Mouse (Mus musculus): ENCODE data around the gene Bbs10. TPM values are rescaled to one million over a fixed set of nuclear protein-coding genes. Genes with fewer than 3 reads are reported as not detected.

Gene Bbs10
- polyA plus RNA-seq (2016; fragmentation: Nextera tagmentation; extraction: Ambion mirVana) = 6.6 and 6.7 TPM in 2 replicates

DNA sequence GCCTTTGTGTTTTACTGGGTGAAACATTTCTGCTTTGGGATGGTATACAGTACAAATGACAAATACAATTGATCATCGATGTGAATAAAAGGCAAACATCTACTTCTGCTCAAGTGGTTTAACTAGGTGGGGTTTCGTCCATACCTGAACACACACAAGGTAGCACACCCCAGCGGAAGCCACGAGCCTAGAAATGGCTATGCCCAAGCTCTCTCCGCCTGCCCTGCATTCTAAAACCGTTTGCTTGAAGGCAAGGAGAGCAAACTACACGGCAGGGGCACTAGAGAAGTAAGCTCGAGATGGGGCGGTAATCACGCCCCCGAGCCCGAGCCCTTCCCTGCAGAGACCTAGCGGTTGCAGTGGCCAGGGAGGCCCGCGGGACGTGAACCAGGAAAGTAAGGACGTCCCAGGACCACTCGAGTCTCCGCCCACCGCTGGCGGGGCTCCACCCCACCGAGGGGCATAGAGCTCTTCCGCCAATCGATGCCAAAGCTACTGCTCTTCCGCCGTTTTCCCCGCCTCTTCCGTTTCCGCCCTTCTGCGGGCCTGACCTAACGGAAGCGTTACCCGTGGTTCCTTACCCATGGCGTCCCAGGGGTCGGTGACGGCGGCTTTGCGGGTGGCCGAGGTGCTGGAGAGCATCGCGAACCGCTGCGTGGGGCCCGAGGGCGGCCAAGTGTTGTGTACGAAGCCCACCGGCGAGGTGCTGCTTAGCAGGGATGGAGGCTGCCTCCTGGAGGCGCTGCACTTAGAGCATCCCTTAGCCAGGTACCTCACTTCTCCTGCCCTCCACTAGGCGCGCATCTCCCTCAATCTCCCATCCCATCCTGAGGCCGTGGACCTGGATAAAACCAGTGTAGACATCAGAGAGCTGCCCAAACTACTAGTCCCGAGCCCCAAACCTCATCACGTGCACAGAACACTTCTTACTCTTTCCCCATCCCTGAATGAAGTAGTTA lies at the start of gene Bbs10:
TSS of gene Bbs10 (plus strand) at position 540 of the 959 bp plus-strand sequence.
- Histone ChIP-seq H3K27ac (peak within 1 kb of the TSS; percentile 85), H3K9me3 (no peaks in the 10 kb centered on the region), H3K27me3 (no peaks in the 10 kb centered on the region), H3K4me3 (replicated peaks) (peak within 1 kb of the TSS; percentile 69), H3K9ac (peak within 1 kb of the TSS; percentile 62), H3K4me1 (peaks cover 11% of the 10 kb centered on the region; the same call in 1 of the 2 replicates), H3K36me3 (replicated peaks) (no peaks in the 10 kb centered on the region), H3K4me2 (peak within 1 kb of the TSS; percentile 61)
- WGBS = 1% methylated on average over 54 of the region's 54 CpGs
- ATAC-seq (ENCODE audit: low FRiP score) = peak; percentile 99

DNA sequence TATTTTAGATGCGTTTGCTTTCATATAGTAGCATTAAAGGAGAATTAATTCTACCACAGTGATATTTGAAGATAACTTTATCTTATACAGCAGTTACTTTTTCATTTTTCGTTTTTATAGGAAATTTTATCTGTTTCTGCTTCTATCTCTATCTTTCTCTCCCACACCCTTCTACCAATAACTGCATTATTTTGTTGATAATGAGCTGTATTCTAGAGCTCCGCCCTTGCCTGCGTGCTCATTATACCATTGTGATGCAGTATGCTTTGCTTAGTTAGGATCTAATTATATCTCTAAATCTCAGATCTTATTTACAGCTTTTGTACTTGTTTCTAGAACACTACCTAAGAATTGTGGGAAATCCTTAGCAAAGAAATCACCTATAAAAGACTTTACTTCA lies 48.3 kb upstream of the Bbs10 start:
- Histone ChIP-seq H3K9ac (no peak overlapping the region), H3K4me3 (replicated peaks) (no peak overlapping the region), H3K4me1 (peaks cover 9% of the 10 kb centered on the region), H3K27ac (no peak overlapping the region), H3K36me3 (replicated peaks) (no peaks in the 10 kb centered on the region), H3K4me2 (no peak overlapping the region), H3K27me3 (no peaks in the 10 kb centered on the region), H3K9me3 (no peaks in the 10 kb centered on the region)
- no peak for ATAC-seq (ENCODE audit: low FRiP score)
- 76% methylated on average over 4 of the region's 4 CpGs for WGBS

DNA sequence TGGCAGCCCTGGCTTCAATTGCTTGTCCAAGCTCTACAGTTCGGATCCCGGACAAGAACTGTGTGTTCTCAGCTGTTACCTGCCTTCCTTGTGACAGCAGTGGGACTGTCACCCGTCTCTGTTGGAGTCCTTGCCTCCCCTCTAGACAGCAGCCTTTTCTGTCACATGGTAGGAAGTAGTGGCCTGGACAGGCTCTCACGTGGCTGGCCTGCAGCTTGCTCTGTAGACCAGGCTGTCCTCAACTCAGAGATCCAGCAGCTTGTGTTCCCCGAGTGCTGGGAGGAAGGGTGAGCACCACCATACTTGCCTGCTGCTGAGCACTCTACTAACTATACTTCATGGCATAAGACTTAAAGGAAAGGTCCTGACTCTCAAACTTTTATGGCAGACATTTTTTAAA lies 46.8 kb upstream of the Bbs10 start:
- Histone ChIP-seq H3K27me3 (no peaks in the 10 kb centered on the region), H3K36me3 (replicated peaks) (no peaks in the 10 kb centered on the region), H3K4me1 (peaks cover 9% of the 10 kb centered on the region), H3K4me2 (no peak overlapping the region), H3K4me3 (replicated peaks) (no peak overlapping the region), H3K9ac (no peak overlapping the region), H3K27ac (0 out of 2 replicates have a peak overlapping the region, but pooled peaks have one; percentile 8), H3K9me3 (no peaks in the 10 kb centered on the region)
- 81% methylated on average over 5 of the region's 5 CpGs for WGBS
- ATAC-seq (ENCODE audit: low FRiP score) = no peak

DNA sequence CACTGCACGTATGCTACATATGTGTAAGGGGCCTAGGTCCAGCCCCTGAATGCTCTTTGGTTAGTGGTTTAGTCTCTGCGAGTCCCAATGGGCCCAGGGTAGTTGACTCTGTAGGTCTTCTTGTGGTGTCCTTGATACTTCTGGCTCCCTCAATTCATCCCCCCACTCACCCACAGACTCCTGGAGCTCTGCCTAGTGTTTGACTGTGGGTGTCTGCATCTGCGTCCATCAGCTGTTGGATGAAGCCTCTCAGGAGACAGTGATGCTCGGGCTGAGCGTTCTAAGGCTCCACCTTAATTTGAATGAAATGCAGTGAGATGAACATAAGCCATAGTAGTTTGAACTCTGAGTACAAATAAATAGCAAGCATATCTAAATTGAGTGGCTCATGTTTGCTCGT lies 43.3 kb upstream of the Bbs10 start:
- no peak overlapping the region for H3K9ac ChIP-seq
- H3K4me3 ChIP-seq (replicated peaks) = no peak overlapping the region
- H3K36me3 ChIP-seq (replicated peaks) = no peaks in the 10 kb centered on the region
- no peaks in the 10 kb centered on the region for H3K9me3 ChIP-seq
- no peaks in the 10 kb centered on the region for H3K4me1 ChIP-seq
- H3K27me3 ChIP-seq = no peaks in the 10 kb centered on the region
- WGBS = 91% methylated on average over 6 of the region's 6 CpGs
- H3K27ac ChIP-seq = no peak overlapping the region
- no peak for ATAC-seq (ENCODE audit: low FRiP score)
- H3K4me2 ChIP-seq = no peak overlapping the region

DNA sequence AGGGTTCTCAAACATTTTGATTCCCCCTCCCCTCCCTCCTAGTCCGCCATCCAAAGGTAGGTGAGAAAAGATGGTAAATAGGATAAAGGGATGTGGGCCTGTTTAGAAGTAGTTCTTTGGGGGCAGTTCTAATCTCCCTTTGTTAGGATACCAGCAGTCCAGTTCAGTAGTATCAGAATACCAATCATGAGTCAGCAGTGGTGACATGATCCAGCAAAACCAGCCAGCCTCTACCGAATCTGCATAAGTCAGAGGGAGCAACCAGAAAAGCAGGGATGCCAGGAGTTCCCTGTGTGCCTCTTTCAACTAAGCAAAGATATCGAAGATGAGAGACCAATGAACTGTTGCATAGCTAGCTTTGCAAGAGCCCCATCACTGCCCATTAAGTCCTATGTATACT lies 42.3 kb upstream of the Bbs10 start:
- no peaks in the 10 kb centered on the region for H3K9me3 ChIP-seq
- no peak for ATAC-seq (ENCODE audit: low FRiP score)

DNA sequence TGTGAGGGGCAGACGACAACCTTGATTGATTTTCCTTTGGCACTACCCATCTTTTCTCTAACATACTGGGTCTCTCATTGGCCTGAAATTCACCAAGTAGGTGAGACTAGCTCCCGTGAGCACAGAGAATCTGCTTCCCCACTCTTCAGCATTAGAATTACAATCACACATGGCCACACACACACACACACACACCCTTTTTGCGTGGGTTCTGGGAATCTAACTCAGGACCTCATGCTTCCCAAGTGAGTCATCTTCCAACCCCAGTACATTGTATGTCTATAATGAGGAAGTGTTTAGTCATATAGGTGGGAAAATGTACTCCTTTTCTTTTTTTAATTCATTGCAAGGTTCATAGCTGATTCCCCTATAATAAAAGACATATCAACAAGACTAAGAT lies 41.1 kb upstream of the Bbs10 start:
- Histone ChIP-seq H3K4me1 (no peaks in the 10 kb centered on the region), H3K4me2 (no peak overlapping the region), H3K36me3 (replicated peaks) (no peaks in the 10 kb centered on the region), H3K9me3 (no peaks in the 10 kb centered on the region), H3K4me3 (replicated peaks) (no peak overlapping the region), H3K27me3 (no peaks in the 10 kb centered on the region), H3K9ac (no peak overlapping the region), H3K27ac (no peak overlapping the region)
- no peak for ATAC-seq (ENCODE audit: low FRiP score)
- 87% methylated on average over 3 of the region's 3 CpGs for WGBS

More for the DNA sequence above, 42.3 kb upstream of the Bbs10 start:
- H3K27me3 ChIP-seq = no peaks in the 10 kb centered on the region
- no peak overlapping the region for H3K27ac ChIP-seq
- H3K4me1 ChIP-seq = no peaks in the 10 kb centered on the region
- H3K4me3 ChIP-seq (replicated peaks) = no peak overlapping the region
- WGBS = 95% methylated on average over 3 of the region's 3 CpGs
- no peak overlapping the region for H3K4me2 ChIP-seq
- H3K9ac ChIP-seq = no peak overlapping the region
- H3K36me3 ChIP-seq (replicated peaks) = no peaks in the 10 kb centered on the region

DNA sequence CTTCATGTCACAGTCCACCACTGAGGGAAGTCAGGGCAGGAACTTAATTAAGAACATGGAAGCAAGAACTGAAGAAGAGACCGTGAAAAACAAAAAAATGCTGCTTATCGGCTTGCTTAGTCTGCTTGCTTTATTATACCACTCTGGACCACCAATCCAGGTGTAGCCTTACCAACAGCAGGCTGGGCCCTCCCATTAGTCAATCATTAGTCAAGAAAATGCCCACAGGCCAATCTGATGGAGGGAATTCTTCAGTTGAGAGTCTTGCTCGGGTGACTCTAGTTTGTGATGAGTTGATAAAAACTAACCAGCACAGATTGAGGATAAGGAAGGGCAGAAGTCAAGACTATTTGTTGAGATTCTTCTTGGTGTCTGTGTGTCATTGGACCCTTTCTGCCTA lies 40.2 kb upstream of the Bbs10 start:
- Histone ChIP-seq H3K4me2 (no peak overlapping the region), H3K9me3 (no peaks in the 10 kb centered on the region)

DNA sequence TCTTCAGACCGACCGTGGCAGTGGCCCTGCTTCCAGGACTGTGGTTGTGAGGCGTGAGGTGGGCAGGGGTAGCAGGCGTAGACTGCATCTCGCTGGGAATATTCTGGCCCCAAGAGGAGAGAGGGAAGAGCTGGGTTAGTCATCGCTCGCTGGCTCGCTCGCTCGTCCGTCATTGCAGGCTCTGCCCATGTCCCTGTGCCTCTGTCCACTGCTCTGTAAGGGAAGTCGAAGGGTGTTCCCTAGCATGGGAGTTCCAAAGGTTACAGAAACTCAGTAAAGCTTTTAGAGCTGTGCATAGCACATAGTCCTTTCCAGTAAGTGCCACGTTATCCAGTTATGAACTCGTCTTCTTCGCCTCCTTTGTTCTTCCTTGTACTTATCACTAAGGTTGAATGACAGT lies 26.8 kb upstream of the Bbs10 start:
- Histone ChIP-seq H3K4me3 (replicated peaks) (no peak overlapping the region), H3K27ac (no peak overlapping the region), H3K9me3 (no peaks in the 10 kb centered on the region), H3K27me3 (no peaks in the 10 kb centered on the region), H3K9ac (no peak overlapping the region), H3K4me2 (no peak overlapping the region), H3K4me1 (peaks cover 14% of the 10 kb centered on the region; the same call in 1 of the 2 replicates), H3K36me3 (replicated peaks) (peaks cover 44% of the 10 kb centered on the region)
- WGBS = 88% methylated on average over 15 of the region's 15 CpGs
- ATAC-seq (ENCODE audit: low FRiP score) = no peak

More for the DNA sequence above, 40.2 kb upstream of the Bbs10 start:
- Histone ChIP-seq H3K27me3 (no peaks in the 10 kb centered on the region), H3K36me3 (replicated peaks) (no peaks in the 10 kb centered on the region), H3K9ac (no peak overlapping the region), H3K4me3 (replicated peaks) (no peak overlapping the region), H3K27ac (no peak overlapping the region), H3K4me1 (no peaks in the 10 kb centered on the region)
- 95% methylated on average over 3 of the region's 3 CpGs for WGBS
- no peak for ATAC-seq (ENCODE audit: low FRiP score)

DNA sequence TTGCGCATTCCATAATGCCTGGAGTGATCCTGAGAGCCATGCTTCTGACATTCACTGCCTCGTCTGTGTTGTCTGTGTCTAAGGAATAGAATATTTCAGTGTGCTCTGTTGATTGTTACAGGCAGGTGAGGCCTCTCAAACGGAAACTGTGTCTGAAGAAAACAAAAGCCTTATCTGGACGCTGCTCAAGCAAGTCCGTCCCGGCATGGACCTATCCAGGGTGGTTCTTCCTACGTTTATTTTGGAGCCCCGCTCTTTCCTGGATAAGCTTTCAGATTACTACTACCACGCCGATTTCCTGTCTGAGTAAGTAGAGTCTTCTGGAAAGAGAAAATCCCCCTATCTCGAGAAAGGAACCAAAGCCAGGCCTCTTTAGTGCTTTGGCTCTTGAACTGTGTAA lies 25.6 kb upstream of the Bbs10 start:
- Histone ChIP-seq H3K4me1 (peaks cover 16% of the 10 kb centered on the region; the same call in 1 of the 2 replicates), H3K27me3 (no peaks in the 10 kb centered on the region), H3K4me3 (replicated peaks) (no peak overlapping the region), H3K36me3 (replicated peaks) (peaks cover 41% of the 10 kb centered on the region), H3K4me2 (no peak overlapping the region), H3K27ac (no peak overlapping the region), H3K9ac (no peak overlapping the region), H3K9me3 (no peaks in the 10 kb centered on the region)
- no peak for ATAC-seq (ENCODE audit: low FRiP score)
- WGBS = 83% methylated on average over 11 of the region's 11 CpGs

DNA sequence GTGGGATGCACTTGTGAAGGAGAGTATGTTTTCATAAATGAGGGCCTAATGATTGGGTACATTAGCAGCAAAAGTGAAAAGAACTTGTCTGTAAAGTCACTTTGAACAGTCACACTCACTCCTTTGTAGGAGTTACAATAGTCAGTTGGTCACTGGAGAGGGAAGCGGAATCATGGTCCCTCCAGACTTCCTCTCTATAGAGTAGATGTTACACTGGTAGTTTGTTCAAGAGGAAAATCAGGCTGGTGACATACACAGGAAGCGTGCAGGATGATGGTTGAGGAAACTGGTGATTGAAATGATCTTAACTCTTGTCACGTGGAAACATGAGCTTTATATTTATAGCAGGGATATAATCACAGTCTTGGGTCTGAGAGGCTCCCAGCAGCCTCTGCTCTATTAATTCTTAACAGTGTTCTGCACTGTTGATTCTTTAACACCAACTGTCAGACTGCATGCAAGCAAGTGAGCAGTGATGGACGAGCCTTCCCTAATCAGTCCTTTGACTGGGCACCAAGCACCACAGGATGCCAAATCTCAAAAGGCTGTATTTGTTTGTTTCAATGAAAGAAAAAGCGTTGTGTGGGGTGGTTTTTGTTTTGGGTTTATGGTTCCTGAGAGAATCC lies 24.9 kb upstream of the Bbs10 start:
- H3K9me3 ChIP-seq = no peaks in the 10 kb centered on the region
- H3K27ac ChIP-seq = no peak overlapping the region
- H3K9ac ChIP-seq = no peak overlapping the region
- 25% methylated on average over 5 of the region's 5 CpGs for WGBS
- H3K4me1 ChIP-seq = peaks cover 16% of the 10 kb centered on the region; the same call in 1 of the 2 replicates
- no peak overlapping the region for H3K4me2 ChIP-seq
- ATAC-seq (ENCODE audit: low FRiP score) = no peak
- H3K27me3 ChIP-seq = no peaks in the 10 kb centered on the region
- H3K36me3 ChIP-seq (replicated peaks) = peaks cover 41% of the 10 kb centered on the region
- no peak overlapping the region for H3K4me3 ChIP-seq (replicated peaks)

DNA sequence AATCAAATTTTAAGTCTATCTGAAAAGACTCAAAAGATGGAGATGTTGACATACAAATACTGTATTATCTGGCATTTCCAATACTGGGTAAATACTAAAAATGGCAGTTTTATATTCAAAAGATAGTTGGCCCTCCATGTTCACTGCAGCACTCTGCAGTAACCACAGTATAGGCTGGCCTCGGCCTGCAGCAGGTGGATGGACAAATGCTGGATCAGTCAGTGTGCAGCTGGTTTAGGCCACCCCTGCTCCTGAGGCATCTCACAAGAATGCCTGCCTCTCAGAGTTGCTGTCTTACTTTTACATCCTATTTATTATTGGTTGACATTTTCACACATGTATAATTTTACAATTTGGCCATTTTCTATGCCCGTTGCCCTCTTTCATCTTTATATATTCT lies 22.7 kb upstream of the Bbs10 start:
- peaks cover 16% of the 10 kb centered on the region; the same call in 1 of the 2 replicates for H3K4me1 ChIP-seq
- H3K27ac ChIP-seq = no peak overlapping the region
- no peak overlapping the region for H3K4me3 ChIP-seq (replicated peaks)
- H3K27me3 ChIP-seq = no peaks in the 10 kb centered on the region
- peaks cover 35% of the 10 kb centered on the region for H3K36me3 ChIP-seq (replicated peaks)
- H3K9me3 ChIP-seq = no peaks in the 10 kb centered on the region
- no peak overlapping the region for H3K4me2 ChIP-seq
- 88% methylated on average over 2 of the region's 2 CpGs for WGBS
- no peak for ATAC-seq (ENCODE audit: low FRiP score)
- H3K9ac ChIP-seq = no peak overlapping the region

DNA sequence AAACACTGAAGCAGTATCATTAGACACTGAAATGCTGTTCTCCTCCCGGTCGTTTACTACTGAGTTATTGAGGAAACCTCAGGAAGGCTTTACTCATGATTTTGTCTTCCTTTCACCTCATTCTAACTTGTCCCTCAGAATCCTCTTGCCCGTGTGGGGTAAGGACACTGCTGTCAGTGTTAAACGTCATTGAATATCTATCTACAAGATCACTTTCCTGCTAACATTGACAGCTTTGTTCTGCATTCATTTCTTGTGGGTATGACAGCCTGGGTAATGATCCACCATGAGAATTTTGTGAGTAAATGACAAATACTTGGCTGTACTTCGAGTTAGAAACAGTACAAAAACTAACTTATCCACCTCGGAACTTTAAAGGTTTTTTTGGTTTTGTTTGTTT lies 848 bp upstream of the Bbs10 start:
- ATAC-seq (ENCODE audit: low FRiP score) = no peak
- Histone ChIP-seq H3K9ac (no peak overlapping the region), H3K4me1 (peaks cover 11% of the 10 kb centered on the region; the same call in 1 of the 2 replicates), H3K4me3 (replicated peaks) (peak overlapping the region; percentile 69), H3K9me3 (no peaks in the 10 kb centered on the region), H3K27ac (no peak overlapping the region), H3K27me3 (no peaks in the 10 kb centered on the region), H3K4me2 (peak overlapping the region; percentile 61), H3K36me3 (replicated peaks) (no peaks in the 10 kb centered on the region)
- WGBS = 53% methylated on average over 6 of the region's 6 CpGs
